Mouse (Mus musculus): ENCODE results near the gene Hspa4.
"Not testable (repeated sequence)": the region's sequence is repeated elsewhere in the genome, so short reads cannot be mapped to it uniquely, and the experiment has no call there.

Hspa4 gene

DNA sequence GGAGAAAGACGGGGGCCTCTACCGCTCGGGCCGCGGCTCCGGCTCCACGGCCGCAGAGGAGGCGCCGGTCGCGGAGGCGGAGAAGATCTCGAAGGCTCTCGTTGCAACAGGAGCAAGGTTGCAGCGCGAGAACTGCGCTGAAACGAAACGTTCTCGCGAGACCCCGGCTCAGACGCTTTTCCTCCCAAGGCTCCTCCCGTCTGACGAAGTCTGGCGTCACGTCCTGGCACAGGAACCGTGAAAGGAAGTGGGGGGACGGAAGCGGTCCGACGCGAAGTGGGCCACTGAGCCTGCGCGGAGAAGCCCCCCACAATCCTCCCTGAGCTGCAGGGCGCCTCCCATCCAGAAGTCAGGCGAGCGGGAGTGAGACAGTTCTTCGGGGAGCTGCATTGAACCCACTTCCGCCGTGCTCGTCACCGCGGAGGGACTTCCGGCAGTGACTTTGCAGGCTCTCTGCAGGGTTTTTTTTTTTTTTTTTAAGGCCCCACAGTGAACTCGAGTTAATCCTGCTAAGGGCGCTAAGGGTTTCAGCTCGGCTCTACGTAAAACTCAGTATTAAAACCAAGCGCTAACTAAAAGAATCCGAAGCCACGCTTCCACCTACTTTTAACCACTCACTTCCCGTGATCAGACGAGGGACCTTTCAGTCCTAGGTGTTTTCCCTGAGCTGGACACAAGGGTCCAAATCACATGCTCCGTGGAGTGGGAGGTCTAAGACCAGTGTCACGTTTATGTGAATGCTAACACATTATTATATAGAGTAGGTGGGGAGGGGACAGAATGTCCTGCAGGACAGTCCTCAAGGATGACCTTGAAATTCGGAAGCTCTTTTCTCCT lies at the start of gene Hspa4:
Hspa4 (minus strand) TSS at position 128 of the 837 bp plus-strand sequence.
- DNase-seq (ENCODE audit: low spot score): peak; percentile 99

DNA sequence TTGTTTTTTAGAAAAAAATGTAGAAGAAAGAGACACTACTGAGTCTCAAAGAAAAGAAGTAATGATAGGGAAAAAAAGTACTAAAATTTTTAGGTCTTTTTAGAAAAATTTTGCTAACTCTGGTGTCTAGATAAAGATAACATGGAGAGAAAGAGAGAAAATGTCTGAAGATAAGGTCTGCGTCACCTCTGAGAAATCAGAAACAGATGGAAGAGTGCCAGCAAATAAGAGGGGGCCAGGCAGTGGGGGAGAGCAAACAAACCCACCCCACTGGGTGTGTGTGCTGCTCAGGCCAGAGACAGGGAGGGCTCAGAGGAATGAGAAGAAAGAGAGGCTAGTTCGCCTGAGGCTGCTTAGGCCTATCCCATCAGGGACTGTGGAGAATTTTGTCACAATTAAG lies 45.5 kb upstream of the Hspa4 start:
- DNase-seq (ENCODE audit: low spot score): no peak

DNA sequence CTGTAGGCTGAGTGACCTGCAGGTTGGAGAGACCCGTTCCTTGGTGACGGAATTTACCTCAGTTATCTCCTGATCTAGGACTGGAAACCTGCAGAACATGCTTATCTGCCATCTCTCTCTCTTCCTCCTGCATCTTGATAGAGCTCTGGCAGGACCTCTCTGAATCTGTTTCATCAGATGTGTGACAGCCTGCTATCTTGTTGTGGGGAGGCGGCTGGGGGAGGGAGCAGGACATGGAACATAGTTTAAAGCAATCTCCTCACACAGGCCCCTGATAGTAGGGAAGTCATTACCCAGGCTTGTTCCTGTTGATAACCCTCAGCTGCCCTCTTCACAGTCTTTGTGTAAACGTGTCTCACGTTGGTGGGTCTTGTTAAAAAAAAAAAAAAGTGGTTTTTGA lies 45.1 kb upstream of the Hspa4 start:
- no peak for DNase-seq (ENCODE audit: low spot score)

DNA sequence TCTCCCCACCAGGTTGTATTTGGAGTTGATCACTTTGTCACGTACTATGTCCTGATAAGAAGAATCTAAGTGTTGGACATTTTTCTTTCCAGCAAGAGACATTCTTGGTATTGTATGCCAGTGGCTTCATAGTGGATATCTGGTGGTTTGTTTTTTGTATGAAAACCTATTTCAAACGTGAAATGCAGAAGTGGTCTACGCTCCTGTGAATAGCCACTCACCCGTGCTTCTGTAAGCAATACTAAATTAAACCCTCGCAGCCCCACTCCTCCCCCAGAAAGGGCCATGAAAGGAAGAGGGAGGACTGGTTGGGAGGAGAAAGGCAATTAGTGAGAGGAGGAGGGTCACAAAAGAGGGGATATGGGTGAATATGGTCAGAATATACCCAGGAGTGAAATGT lies 42.5 kb upstream of the Hspa4 start:
- DNase-seq (ENCODE audit: low spot score): no peak

DNA sequence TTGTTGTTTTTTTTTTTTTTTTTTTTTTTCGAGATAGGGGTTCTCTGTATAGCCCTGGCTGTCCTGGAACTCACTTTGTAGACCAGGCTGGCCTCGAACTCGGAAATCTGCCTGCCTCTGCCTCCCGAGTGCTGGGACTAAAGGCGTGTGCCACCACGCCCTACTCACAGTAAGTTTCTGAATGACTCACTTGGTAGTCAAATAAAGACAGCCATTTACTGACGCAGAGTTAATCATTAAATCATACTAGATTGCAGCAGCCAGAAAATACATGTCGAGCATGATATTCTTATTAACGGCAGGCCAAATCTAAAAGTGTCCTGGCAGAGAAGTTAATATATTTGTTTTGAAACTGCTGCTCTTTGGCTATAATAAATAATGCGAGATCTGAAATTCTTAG lies 40.8 kb upstream of the Hspa4 start:
- DNase-seq (ENCODE audit: low spot score): not testable (repeated sequence)

DNA sequence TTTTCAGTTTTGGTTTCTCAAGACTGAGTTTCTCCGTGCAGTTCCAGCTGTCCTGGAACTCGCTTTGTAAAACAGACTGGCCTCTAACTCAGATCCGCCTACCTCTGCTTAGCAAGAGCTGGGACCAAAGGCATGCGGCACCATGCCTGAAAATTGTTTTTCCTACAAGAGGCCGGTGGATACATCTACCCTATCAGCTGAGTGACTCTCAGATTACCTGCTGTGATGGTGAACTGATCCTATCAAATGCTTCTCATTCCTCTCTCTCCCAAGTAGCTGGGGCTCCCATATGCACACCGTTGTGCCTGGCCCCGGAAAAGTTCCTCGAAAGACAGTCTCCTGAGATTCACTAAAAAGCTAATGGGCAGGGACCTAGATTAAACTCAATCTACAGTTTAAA lies 37.4 kb upstream of the Hspa4 start:
- DNase-seq (ENCODE audit: low spot score): no peak

DNA sequence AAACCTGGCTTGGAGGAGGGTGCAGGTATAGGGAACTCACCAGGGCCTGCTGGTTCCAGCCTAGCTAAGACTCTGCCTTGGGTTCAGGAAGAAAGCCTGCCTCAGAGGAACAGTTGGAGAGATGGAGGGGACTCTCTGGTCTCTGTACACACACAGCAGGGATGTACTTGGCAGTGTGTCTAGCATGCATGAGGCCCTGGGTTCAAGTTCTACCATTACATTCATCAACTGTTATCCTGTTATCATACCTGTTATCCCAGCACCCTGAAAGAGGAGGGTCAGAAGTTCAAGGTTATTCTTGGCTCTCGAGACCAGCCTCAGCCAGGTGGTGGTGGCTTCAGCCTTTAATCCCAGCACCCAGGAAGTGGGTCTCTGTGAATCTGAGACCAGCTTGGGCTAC lies 36.7 kb upstream of the Hspa4 start:
- no peak for DNase-seq (ENCODE audit: low spot score)

DNA sequence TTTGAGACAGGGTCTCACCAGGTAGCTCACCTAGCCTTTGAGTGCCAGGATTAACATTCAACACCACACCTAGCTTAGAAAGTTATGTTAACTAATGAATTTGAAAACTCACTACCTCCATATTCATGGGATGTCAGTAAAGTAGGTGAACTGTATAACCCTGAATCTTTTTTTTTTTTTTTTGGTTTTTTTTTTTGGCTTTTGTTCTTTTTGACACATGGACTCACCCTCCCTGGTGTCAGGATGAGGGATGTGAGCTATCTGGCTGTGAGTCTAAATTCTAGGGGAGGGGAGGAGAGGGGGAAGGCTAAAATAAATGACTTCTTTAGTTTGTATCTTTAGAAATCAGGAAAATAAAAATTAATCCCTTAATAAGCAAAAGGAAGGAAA lies 35.9 kb upstream of the Hspa4 start:
- DNase-seq (ENCODE audit: low spot score): no peak

DNA sequence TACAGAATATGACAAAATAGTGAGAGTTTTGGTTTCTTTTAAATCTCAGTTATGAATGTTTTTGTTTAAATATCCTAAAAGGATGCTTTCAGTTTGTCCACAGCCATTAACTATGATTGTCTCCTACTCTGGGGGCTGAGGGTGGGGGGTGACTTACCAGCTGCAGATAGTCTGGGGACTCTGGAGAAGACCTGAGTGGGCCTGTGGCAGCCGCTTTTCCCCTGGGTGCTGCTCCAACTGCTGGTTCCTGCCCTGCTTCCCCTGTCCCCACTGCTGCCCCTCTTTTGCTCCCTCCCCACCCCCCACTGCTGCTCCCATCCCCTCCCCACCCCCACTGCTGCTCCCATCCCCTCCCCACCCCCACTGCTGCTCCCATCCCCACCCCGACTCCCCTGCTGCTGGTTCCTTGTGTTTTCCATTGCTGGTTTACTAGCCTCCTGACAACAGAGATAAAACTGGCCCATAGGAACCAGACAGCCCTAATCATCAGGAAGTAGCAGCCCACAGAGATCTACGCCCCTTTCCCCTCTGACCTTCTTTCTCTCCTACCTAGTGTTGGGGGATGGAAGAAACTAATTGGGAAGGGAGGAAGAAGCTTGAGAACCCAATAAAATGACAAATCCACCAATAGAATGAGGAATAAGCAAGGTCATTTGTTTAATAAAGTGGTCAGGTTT lies 35.4 kb upstream of the Hspa4 start:
- DNase-seq (ENCODE audit: low spot score): no peak

DNA sequence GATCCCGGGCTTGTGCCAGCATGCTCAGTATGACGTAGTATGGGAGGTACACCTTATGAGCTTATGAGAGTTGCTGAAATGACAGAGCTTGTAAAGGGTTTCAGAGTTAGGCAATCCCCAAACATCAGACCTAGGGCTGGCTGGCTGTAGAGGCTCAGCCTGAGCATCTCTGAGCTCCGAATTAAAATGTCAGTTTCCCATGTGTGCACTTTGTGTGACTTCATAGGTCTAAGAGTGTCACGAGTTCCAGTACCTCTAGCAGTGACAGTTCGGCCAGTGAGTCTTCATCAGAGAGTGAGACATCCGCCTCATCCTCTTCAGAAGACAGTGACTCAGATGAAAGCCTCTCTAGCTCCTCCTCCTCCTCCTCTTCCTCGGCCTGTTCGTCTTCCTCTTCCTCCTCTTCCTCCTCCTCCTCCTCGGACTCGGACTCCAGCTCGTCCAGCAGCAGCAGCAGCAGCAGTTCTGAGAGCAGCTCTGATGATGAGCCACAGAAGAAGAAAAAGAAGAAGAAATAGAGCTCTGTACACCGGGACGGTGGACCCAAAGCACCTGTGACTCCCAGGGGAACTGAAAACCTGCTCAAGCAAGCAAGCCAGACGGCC lies 31.9 kb upstream of the Hspa4 start:
- no peak for DNase-seq (ENCODE audit: low spot score)

DNA sequence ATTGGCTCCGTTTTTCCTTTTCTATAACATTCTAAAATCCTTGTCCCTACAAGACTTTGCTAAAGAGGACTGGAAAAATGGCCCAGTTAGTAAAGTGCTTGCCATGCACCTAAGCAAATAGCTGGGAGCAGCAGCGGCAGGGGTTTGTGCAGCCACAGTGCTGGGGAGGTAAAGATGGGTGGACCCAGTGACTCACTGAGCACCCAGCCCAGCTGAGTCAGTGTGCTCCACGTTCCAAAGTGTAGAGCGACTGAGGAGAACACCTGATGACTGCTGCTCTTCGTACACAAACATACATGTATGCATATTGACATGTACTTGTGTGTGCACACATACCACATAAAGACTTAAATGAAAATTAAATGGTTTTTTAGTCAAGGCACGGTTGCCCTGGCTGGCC lies 30.9 kb upstream of the Hspa4 start:
- DNase-seq (ENCODE audit: low spot score): no peak

DNA sequence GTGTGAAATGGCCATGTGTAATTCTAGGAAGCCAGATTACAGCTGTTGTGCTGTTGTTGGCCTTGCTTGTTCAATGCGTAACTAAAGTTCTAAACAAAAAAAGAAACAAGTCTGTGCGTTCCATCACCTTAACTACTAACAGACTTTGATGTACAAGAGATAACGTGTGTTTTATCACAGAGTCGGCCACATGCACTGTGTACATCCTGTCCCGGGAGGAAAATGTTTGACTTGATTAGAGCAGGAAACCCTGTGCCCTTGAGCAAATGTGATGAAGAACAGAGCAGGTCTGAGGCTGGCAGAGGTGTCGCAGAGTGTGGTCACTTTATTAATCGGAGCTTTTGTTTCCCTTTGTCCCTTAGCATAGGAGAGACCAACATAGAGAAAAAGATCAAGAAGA lies 30.1 kb upstream of the Hspa4 start:
- no peak for DNase-seq (ENCODE audit: low spot score)

DNA sequence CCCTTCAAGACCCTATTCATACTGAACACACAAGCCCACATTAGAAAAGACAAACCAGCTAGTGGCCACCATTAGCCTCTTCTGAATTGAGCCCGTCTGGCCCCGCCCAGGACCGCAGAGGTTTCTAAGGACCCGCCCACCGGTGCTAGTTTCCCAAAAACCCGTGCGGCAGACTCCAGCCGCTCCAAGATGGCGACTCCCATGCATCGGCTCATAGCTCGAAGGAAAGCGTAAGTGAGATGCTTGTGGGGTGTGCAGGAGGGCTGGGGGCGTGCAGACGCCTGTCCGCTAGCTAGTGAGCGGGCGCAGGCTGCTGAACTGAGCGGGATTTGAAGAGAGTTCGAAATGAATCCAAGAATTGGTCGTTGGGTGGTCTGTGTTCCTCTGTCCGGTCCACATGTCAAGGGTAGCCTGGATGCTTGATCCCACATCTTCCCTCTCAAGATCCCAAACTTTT lies 24.3 kb upstream of the Hspa4 start, which contains the start of gene Zcchc10:
Zcchc10 (plus strand) TSS at position 168 of the 457 bp plus-strand sequence.
- DNase-seq (ENCODE audit: low spot score): peak; percentile 68

DNA sequence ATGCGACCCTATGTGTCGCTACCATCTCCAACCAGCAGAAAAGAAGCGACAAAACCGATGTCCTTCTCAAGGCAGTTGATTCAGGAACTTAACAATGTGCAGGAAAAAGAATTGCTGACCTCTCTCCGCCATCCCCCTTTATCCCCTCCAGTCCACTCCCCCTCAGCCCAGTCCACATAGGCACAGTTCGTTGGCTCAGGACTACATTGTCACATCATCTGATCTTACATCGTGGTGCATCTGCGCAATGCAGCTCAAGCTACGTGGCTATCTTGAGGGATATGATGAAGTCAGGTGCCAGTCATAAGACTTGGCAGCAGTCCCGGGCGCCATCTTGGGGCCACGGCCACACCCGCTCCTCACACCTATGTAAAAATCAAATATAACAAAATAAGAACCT lies 19.6 kb upstream of the Hspa4 start:
- DNase-seq (ENCODE audit: low spot score): not testable (repeated sequence)

DNA sequence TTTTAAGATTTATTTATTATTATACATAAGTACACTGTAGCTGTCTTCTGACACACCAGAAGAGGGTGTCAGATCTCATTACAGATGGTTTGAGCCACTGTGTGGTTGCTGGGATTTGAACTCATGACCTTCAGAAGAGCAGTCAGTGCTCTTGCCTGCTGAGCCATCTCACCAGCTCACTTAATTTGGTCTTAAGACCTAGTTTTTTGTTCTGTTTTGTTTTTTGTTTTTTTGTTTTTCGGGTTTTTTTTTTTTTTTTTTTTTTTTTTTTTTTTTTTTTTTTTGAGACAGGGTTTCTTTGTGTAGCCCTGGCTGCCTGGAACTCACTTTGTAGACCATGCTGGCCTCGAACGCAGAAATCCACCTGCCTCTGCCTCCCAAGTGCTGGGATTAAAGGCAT lies 18.3 kb upstream of the Hspa4 start:
- DNase-seq (ENCODE audit: low spot score): not testable (repeated sequence)

DNA sequence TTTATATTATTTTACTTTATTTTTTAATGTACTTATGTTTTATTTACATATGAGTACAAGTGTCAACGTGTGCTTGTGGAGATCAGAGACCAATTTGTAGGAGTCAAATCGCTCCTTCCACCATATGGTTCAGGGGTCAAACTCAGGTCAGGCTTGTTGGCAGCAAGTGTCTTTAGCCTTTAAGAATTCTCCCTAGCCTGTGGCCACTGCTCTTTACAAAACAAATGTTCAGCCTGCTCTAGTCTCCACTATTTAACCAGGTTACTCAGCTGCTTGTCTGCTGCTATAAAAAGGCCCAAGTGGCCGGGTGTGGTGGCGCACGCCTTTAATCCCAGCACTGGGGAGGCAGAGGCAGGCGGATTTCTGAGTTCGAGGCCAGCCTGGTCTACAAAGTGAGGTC lies 17.8 kb upstream of the Hspa4 start:
- DNase-seq (ENCODE audit: low spot score): no peak

DNA sequence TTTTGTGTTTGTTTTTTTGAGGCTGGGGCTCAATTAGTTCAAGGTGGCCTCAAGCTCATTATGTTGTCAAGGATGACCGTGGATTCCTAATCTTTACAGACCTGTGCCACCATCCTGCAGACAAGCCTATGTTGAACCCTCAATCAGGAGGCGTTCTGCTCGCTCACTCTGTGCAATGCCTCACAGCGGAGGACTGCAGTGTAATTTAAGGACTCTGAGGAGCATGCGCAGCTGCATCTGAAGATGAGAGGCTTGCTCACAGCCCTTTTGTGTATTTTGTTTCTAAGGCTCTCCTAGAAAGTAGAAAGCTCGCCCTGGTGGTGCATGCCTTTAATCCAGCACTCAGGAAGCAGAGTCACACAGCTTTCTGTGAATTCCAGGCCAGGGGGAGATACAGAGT lies 16.7 kb upstream of the Hspa4 start:
- DNase-seq (ENCODE audit: low spot score): no peak

DNA sequence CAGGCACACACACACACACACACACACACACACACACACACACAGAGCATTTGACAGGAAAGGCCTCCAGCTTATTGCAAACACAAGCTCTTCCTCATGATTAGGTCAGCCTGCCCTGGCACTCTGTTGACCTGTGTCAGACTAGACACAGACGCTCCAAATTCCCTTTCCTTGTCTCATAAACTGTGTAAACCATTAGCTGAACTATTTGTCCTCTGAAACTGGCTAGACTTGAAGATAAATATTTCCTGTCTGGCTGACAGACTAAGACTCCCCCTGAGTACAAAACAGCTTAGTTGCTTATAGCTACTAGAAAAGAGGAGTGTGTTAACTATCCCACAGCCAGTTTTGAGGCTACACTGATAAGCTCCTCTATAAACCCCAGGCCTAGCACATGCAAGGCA lies 14.5 kb upstream of the Hspa4 start:
- DNase-seq (ENCODE audit: low spot score): no peak

DNA sequence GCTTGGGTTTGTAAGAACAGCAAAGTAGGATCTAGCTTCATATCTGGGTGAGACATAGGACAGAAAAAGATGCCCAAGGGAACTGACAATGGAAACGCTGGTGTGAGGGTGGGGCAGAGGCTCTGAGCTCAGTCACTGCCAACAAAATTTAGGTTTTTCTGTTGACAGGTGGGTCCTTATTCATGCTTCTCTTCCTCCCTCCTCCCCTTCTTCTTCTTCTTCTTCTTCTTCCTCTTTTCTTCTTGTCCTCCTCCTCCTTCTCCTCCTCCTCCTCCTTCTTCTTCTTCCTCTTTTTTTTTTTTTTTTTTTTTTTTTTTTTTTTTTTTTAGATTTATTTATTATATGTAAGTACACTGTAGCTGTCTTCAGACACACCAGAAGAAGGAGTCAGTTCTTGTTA lies 12.6 kb upstream of the Hspa4 start:
- DNase-seq (ENCODE audit: low spot score): not testable (repeated sequence)

DNA sequence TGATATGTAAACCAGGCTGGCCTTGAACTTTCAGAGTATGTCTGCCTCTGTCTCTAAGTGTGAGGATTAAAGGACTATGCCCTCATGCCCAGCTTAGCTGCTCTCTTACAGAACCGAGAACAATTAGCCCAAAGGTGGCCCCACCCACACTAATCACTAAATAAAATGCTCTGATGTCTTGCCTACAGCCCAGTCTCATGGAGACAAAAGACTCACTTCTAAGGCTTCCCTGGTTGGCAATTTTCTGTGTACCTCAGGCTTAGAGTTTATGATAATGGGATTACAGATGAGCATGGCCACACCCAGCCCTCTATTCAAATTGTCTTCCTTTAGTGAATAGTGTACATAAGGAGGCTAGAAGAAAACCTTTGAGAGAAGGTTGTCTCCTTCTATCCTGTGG lies 11.1 kb upstream of the Hspa4 start:
- no peak for DNase-seq (ENCODE audit: low spot score)

DNA sequence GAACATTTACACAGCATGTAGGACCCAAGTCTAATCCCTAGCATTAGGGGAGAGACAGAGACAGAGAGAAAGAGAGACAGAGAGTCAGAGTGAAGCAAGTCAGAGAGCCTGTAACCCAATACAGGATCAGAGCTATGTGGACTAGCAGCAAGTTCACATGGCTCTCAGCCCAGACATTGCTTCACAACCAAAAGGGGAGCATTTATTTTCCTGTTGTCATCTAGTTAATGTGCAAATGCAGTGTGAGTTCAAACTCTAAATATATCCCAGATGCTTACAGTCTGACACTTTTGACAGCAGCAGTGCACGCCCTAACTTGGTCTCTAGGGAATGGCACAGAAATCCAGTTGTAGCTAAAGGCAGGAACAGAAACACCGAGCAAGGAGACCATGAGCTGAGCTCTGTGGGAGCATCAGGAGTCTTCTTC lies 8.6 kb upstream of the Hspa4 start:
- peak; percentile 61 for DNase-seq (ENCODE audit: low spot score)

DNA sequence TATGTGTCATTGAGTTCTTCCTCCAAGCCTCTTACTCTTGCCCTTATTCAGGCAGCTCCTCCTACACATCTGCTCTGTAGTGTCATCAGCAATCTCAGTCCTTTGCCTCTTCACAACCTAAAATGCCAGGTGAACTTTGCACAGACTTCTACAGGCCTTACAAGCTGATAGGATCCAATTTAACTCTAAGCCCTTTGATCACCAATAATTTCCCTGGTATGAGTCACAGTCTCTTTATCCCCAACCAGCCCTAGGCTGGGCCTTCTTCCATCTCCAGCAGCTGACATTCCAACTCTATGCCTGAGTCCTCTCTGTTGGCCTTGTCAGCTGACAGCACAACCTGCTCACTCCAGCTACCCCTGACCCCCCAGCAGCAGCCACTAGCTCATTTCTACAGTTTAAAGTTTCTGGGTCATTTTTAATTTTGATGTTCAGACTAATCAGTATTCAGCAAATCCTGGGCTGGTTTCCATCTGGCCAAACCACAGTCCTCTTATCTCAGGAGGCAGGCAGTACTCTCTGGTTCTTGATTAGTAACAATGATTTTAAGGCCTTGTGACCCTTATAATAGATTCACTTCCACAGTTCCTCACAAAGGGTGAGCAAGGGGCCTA lies 8.1 kb upstream of the Hspa4 start:
- DNase-seq (ENCODE audit: low spot score): peak; percentile 20

All from ovary, postnatal 14 days (tissue).